Mouse (Mus musculus): ENCODE data around the gene Rsg1.

DNA sequence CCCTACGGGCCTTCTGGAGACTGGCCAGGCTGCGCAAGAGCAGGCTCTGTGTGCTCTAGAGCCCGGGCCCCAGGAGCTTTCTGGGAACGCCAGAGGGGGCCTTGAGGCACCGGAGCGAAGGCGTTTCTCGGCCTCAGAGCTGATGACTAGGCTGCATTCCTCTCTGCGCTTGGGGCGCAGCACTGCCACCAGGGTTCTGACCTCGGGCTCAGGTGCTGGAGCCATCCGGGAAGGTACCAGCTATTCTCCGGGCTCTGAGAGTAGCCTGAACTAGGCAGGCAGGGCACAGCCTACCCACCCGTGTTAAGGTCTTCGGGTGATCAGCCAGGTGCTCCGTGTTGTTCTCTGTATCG is 33.2 kb downstream of the Rsg1 start:
- TF ChIP-seq CTCF (IDR thresholded peaks at IDR 0.05; ENCODE audit: borderline replicate concordance, insufficient read depth, low read length) (no peak), POLR2A (IDR thresholded peaks at IDR 0.05; ENCODE audit: low read depth, low read length) (no peak)
